Mouse (Mus musculus): ENCODE measurements around the gene Popdc3.
"Not testable (repeated sequence)": the region's sequence is repeated elsewhere in the genome, so short reads cannot be mapped to it uniquely, and the experiment has no call there.

Popdc3 gene

GRCm38 (mm10) chr10:45177798-45178197, at the start of gene Popdc3:
Popdc3 (plus strand) TSS chr10:45178098.
- DNase-seq (ENCODE audit: low spot score in 2 of 2): not testable (repeated sequence)

GRCm38 (mm10) chr10:45129105-45129504, 48.8 kb upstream of the Popdc3 start:
- no peak for DNase-seq (ENCODE audit: low spot score in 2 of 2)

GRCm38 (mm10) chr10:45130004-45130403, 47.9 kb upstream of the Popdc3 start:
- no peak for DNase-seq (ENCODE audit: low spot score in 2 of 2)

GRCm38 (mm10) chr10:45132371-45132770, 45.5 kb upstream of the Popdc3 start:
- peak in 1 of 2 experiments; percentile 35 for DNase-seq (ENCODE audit: low spot score in 2 of 2)

- DNase-seq (ENCODE audit: low spot score in 2 of 2): no peak
These were observed 41.1 kb upstream of the Popdc3 start for GRCm38 (mm10) chr10:45136806-45137205.

GRCm38 (mm10) chr10:45139910-45140309, 38.0 kb upstream of the Popdc3 start:
- no peak for DNase-seq (ENCODE audit: low spot score in 2 of 2)

GRCm38 (mm10) chr10:45140474-45141212, 37.3 kb upstream of the Popdc3 start:
- no peak for DNase-seq (ENCODE audit: low spot score in 2 of 2)

GRCm38 (mm10) chr10:45142359-45142758, 35.5 kb upstream of the Popdc3 start:
- DNase-seq (ENCODE audit: low spot score in 2 of 2): no peak

GRCm38 (mm10) chr10:45144038-45144817, 33.7 kb upstream of the Popdc3 start:
- no peak for DNase-seq (ENCODE audit: low spot score in 2 of 2)

GRCm38 (mm10) chr10:45146821-45147220, 31.1 kb upstream of the Popdc3 start:
- DNase-seq (ENCODE audit: low spot score in 2 of 2): no peak

GRCm38 (mm10) chr10:45151137-45151536, 26.8 kb upstream of the Popdc3 start:
- DNase-seq (ENCODE audit: low spot score in 2 of 2): no peak

- no peak for DNase-seq (ENCODE audit: low spot score in 2 of 2)
These were observed 25.9 kb upstream of the Popdc3 start for GRCm38 (mm10) chr10:45151771-45152692.

GRCm38 (mm10) chr10:45154557-45155060, 23.3 kb upstream of the Popdc3 start:
- no peak for DNase-seq (ENCODE audit: low spot score in 2 of 2)

- no peak for DNase-seq (ENCODE audit: low spot score in 2 of 2)
These were observed 12.0 kb upstream of the Popdc3 start for GRCm38 (mm10) chr10:45165851-45166250.

GRCm38 (mm10) chr10:45173927-45174326, 4.0 kb upstream of the Popdc3 start:
- DNase-seq (ENCODE audit: low spot score in 2 of 2): no peak

- DNase-seq (ENCODE audit: low spot score in 2 of 2): no peak
These were observed 3.6 kb upstream of the Popdc3 start for GRCm38 (mm10) chr10:45174345-45174744.

GRCm38 (mm10) chr10:45180677-45181326, 2.9 kb downstream of the Popdc3 start:
- DNase-seq (ENCODE audit: low spot score in 2 of 2): no peak

- DNase-seq (ENCODE audit: low spot score in 2 of 2): no peak
These were observed 3.4 kb downstream of the Popdc3 start for GRCm38 (mm10) chr10:45181344-45181743.

GRCm38 (mm10) chr10:45185457-45185856, 7.6 kb downstream of the Popdc3 start:
- DNase-seq (ENCODE audit: low spot score in 2 of 2): no peak

GRCm38 (mm10) chr10:45193330-45194310, 15.7 kb downstream of the Popdc3 start:
- DNase-seq (ENCODE audit: low spot score in 2 of 2): no peak

All from urinary bladder, adult 18-20 months (tissue).